Mouse (Mus musculus): ENCODE results near the gene Spam1.

The Spam1 gene

DNA sequence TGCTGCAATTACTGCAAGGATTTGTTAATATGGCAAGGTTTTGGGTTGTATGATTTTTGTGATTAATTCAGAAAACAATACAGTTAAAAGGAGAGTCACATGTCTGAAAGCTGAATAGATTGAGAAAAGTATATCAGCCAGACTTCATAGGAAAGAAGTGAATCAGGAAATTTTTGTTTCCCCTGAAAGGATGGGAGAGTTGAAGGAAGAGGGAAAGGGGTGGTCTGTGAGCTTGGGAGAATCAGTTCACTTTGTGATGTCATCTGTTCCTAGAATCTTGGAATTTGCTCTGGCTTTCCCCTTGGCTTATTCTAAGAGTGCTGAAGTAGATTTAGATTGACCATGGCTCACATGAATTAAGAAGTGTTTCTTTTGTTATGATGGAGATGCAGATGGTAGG lies at the start of gene Spam1:
Gene Spam1, plus strand, starts transcription at position 301 of the 400 bp plus-strand sequence.
- no peak for DNase-seq (ENCODE audit: low spot score)

DNA sequence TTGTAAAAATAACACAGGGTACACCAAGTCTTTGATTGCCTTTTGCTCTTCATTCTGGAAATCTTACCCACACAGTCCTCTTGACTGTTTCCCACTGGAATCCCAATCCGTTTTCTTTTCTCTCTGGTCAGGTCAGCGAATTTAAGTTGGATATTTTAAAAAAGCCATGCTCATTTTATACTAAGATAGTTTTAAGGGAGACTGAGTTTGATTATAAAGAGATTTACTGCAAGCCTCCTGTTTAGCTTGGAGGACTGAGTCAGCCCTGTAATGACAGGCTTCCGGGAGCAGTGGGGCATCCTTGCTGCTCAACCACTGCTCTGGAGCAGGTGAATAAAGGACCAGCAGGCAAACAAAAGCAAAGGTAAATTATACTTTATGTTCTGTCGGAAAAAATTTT lies 43.0 kb upstream of the Spam1 start, which contains the start of gene Hyal4:
Gene Hyal4, plus strand, starts transcription at position 301 of the 400 bp plus-strand sequence.
- DNase-seq (ENCODE audit: low spot score), result no peak

GRCm38 (mm10) chr6:24759281-24759680 lies 31.7 kb upstream of the Spam1 start:
- no peak for DNase-seq (ENCODE audit: low spot score)

DNA sequence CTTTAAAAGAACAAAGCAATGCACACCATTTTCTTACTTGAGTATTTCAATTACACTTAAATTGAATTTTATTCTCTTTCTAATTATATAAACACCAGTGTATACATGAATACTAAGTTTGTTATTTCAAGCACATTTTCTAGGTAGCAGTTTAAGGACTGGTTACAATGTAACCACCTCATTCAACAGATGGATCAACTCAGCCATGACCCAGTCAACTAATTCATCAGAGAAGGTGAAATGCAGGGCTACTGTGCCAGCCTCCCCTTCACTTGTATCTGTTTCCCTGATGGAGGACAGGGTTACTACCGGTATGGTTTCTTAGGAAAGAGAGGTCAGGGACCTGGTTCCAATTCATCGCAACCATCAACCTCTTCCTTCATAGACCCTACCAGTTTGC lies 24.7 kb upstream of the Spam1 start:
- DNase-seq (ENCODE audit: low spot score), result no peak

- no peak for DNase-seq (ENCODE audit: low spot score)
Measured at GRCm38 (mm10) chr6:24779182-24779581, 11.8 kb upstream of the Spam1 start.

GRCm38 (mm10) chr6:24822070-24822469 lies 31.1 kb downstream of the Spam1 start:
- no peak for DNase-seq (ENCODE audit: low spot score)

Data from ovary, postnatal 10 days (tissue).